Mouse (Mus musculus): ENCODE data around the gene Naga.

The Naga gene

GRCm38 (mm10) chr15:82343368-82344287, 4.9 kb upstream of the Naga start:
- Histone ChIP-seq H3K36me3 (ENCODE audit: insufficient read depth, low read length) (peaks cover 17% of the 10 kb centered on the region), H3K4me1 (replicated peaks; ENCODE audit: low read depth, low read length) (peaks cover 81% of the 10 kb centered on the region), H3K9me3 (ENCODE audit: low read length) (no peaks in the 10 kb centered on the region), H3K27me3 (ENCODE audit: insufficient read depth, low read length) (peaks cover 33% of the 10 kb centered on the region), H3K4me3 (replicated peaks; ENCODE audit: low read length) (peak overlapping the region; percentile 17; the same call in 1 of the 2 replicates)
- no peak for TF ChIP-seq POU5F1 (IDR thresholded peaks at IDR 0.05; ENCODE audit: borderline replicate concordance, low read length)
- no peak for TF ChIP-seq CTCF (conservative IDR thresholded peaks at IDR 0.05; ENCODE audit: low read length)
- TF ChIP-seq NANOG (IDR thresholded peaks at IDR 0.05; ENCODE audit: borderline replicate concordance, low read length): no peak

GRCm38 (mm10) chr15:82342543-82342935, 3.8 kb upstream of the Naga start:
- H3K4me3 ChIP-seq (replicated peaks; ENCODE audit: low read length): no peak overlapping the region
- H3K4me1 ChIP-seq (replicated peaks; ENCODE audit: low read depth, low read length): peaks cover 78% of the 10 kb centered on the region
- peaks cover 6% of the 10 kb centered on the region for H3K36me3 ChIP-seq (ENCODE audit: insufficient read depth, low read length)
- no peak for TF ChIP-seq POU5F1 (IDR thresholded peaks at IDR 0.05; ENCODE audit: borderline replicate concordance, low read length)
- no peak for TF ChIP-seq CTCF (conservative IDR thresholded peaks at IDR 0.05; ENCODE audit: low read length)
- TF ChIP-seq NANOG (IDR thresholded peaks at IDR 0.05; ENCODE audit: borderline replicate concordance, low read length): no peak
- H3K9me3 ChIP-seq (ENCODE audit: low read length): no peaks in the 10 kb centered on the region
- peaks cover 33% of the 10 kb centered on the region for H3K27me3 ChIP-seq (ENCODE audit: insufficient read depth, low read length)

GRCm38 (mm10) chr15:82341675-82342542, 3.2 kb upstream of the Naga start:
- H3K4me1 ChIP-seq (replicated peaks; ENCODE audit: low read depth, low read length): peaks cover 78% of the 10 kb centered on the region
- TF ChIP-seq NANOG (IDR thresholded peaks at IDR 0.05; ENCODE audit: borderline replicate concordance, low read length): no peak
- TF ChIP-seq POU5F1 (IDR thresholded peaks at IDR 0.05; ENCODE audit: borderline replicate concordance, low read length): no peak
- TF ChIP-seq CTCF (conservative IDR thresholded peaks at IDR 0.05; ENCODE audit: low read length): no peak
- H3K4me3 ChIP-seq (replicated peaks; ENCODE audit: low read length): peak overlapping the region; percentile 78
- H3K9me3 ChIP-seq (ENCODE audit: low read length): no peaks in the 10 kb centered on the region
- peaks cover under 1% of the 10 kb centered on the region; the same call in 1 of the 2 replicates for H3K36me3 ChIP-seq (ENCODE audit: insufficient read depth, low read length)
- peaks cover 33% of the 10 kb centered on the region for H3K27me3 ChIP-seq (ENCODE audit: insufficient read depth, low read length)

- Histone ChIP-seq H3K4me1 (replicated peaks; ENCODE audit: low read depth, low read length) (peaks cover 78% of the 10 kb centered on the region), H3K4me3 (replicated peaks; ENCODE audit: low read length) (peak overlapping the region; percentile 78), H3K9me3 (ENCODE audit: low read length) (no peaks in the 10 kb centered on the region), H3K36me3 (ENCODE audit: insufficient read depth, low read length) (peaks cover 9% of the 10 kb centered on the region), H3K27me3 (ENCODE audit: insufficient read depth, low read length) (peaks cover 33% of the 10 kb centered on the region)
- TF ChIP-seq POU5F1 (IDR thresholded peaks at IDR 0.05; ENCODE audit: borderline replicate concordance, low read length) (no peak), NANOG (IDR thresholded peaks at IDR 0.05; ENCODE audit: borderline replicate concordance, low read length) (no peak), CTCF (conservative IDR thresholded peaks at IDR 0.05; ENCODE audit: low read length) (no peak)
Observed at GRCm38 (mm10) chr15:82341036-82341501, 2.3 kb upstream of the Naga start.

- Histone ChIP-seq H3K9me3 (ENCODE audit: low read length) (no peaks in the 10 kb centered on the region), H3K27me3 (ENCODE audit: insufficient read depth, low read length) (peaks cover 30% of the 10 kb centered on the region), H3K36me3 (ENCODE audit: insufficient read depth, low read length) (peaks cover 15% of the 10 kb centered on the region), H3K4me1 (replicated peaks; ENCODE audit: low read depth, low read length) (peaks cover 78% of the 10 kb centered on the region), H3K4me3 (replicated peaks; ENCODE audit: low read length) (peak overlapping the region; percentile 78)
- TF ChIP-seq POU5F1 (IDR thresholded peaks at IDR 0.05; ENCODE audit: borderline replicate concordance, low read length) (no peak), CTCF (conservative IDR thresholded peaks at IDR 0.05; ENCODE audit: low read length) (no peak), NANOG (IDR thresholded peaks at IDR 0.05; ENCODE audit: borderline replicate concordance, low read length) (no peak)
Observed at GRCm38 (mm10) chr15:82340414-82341035, 1.8 kb upstream of the Naga start.

GRCm38 (mm10) chr15:82339634-82340254, 1.0 kb upstream of the Naga start:
- TF ChIP-seq CTCF (conservative IDR thresholded peaks at IDR 0.05; ENCODE audit: low read length) (no peak), NANOG (IDR thresholded peaks at IDR 0.05; ENCODE audit: borderline replicate concordance, low read length) (no peak), POU5F1 (IDR thresholded peaks at IDR 0.05; ENCODE audit: borderline replicate concordance, low read length) (no peak)
- Histone ChIP-seq H3K36me3 (ENCODE audit: insufficient read depth, low read length) (peaks cover 23% of the 10 kb centered on the region), H3K27me3 (ENCODE audit: insufficient read depth, low read length) (peaks cover 30% of the 10 kb centered on the region), H3K9me3 (ENCODE audit: low read length) (no peaks in the 10 kb centered on the region), H3K4me3 (replicated peaks; ENCODE audit: low read length) (0 out of 2 replicates have a peak overlapping the region, but pooled peaks have one; percentile 24), H3K4me1 (replicated peaks; ENCODE audit: low read depth, low read length) (peaks cover 73% of the 10 kb centered on the region)

GRCm38 (mm10) chr15:82339150-82339549, 425 bp upstream of the Naga start:
- no peaks in the 10 kb centered on the region for H3K9me3 ChIP-seq (ENCODE audit: low read length)
- H3K36me3 ChIP-seq (ENCODE audit: insufficient read depth, low read length): peaks cover 28% of the 10 kb centered on the region
- peaks cover 30% of the 10 kb centered on the region for H3K27me3 ChIP-seq (ENCODE audit: insufficient read depth, low read length)
- no peak for TF ChIP-seq CTCF (conservative IDR thresholded peaks at IDR 0.05; ENCODE audit: low read length)
- TF ChIP-seq NANOG (IDR thresholded peaks at IDR 0.05; ENCODE audit: borderline replicate concordance, low read length): no peak
- TF ChIP-seq POU5F1 (IDR thresholded peaks at IDR 0.05; ENCODE audit: borderline replicate concordance, low read length): no peak
- H3K4me1 ChIP-seq (replicated peaks; ENCODE audit: low read depth, low read length): peaks cover 73% of the 10 kb centered on the region
- H3K4me3 ChIP-seq (replicated peaks; ENCODE audit: low read length): peak overlapping the region; percentile 82
